Comparison of ENCODE assay signal across 9 mouse cellular contexts in the genomic region with DNA sequence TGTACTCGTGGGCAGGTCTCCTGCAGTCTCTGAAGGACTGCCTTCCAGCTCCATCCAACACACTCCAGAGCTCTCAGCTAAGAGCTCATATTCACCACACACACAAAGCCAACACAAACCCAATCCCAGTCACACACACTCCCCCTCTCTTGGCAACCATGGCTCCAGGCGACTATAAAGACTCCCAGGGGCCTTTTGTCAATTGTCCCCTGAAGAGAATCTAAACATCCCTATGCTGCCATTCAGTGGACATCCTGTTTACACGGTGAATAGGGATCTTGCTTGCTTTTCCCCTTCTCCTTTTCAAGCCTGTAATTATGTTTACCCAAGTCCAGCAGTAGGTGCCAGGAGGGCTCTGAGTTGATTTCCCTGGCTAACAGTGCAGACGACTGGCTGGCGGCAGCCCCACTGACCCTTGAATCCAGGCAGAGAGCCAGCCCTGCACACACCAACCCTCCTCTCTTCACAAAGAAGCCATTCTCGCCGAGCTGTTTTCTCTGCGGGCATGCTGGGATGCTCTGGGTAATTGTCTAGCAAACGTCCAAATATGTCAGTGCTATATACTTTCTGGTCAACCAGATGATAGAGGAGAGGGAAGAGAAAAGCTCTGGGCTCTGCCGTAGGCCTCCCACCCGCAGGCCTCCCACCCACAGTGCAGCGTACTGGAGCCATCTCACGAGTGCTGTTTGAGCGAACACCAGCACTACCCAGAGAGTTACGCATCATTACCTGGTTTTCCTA.
DNase-seq lines count a peak whose midpoint lies in the region; ATAC-seq and TF ChIP-seq lines count a peak whose summit lies in the region.
"Had no signal": no experiment of that assay in that cellular context is flagged by ENCODE, and none has a peak within 500 bp of the region (broad histone marks: within the 10 kb centered on the region; RNA-seq: fewer than 3 reads in every experiment).

No protein-coding gene starts in this region.

- no peaks in the 10 kb centered on the region for H3K9me3 ChIP-seq in embryonic facial prominence, embryonic 11.5 days (replicated peaks; ENCODE audit: control insufficient read depth, low read length)
- no peaks in the 10 kb centered on the region for H3K9me3 ChIP-seq in heart, embryonic 14.5 days (ENCODE audit: control insufficient read depth, low read length)
- no peaks in the 10 kb centered on the region for H3K9me3 ChIP-seq in limb, embryonic 12.5 days
- no peaks in the 10 kb centered on the region for H3K9me3 ChIP-seq in neural tube, embryonic 11.5 days (ENCODE audit: control insufficient read depth, low read length)

- TF ChIP-seq POLR2A in cerebellum, adult 2 months (IDR thresholded peaks at IDR 0.05; ENCODE audit: borderline replicate concordance, insufficient read depth, low read length), result no peak

- ATAC-seq in embryonic facial prominence, embryonic 11.5 days (replicated peaks; ENCODE audit: insufficient number of reproducible peaks, low FRiP score, low TSS enrichment, low read depth), result peak; percentile 72
- peak; percentile 71 for ATAC-seq in heart, embryonic 14.5 days (ENCODE audit: insufficient number of reproducible peaks, insufficient read depth, low FRiP score, low read depth)
- ATAC-seq in limb, embryonic 12.5 days (ENCODE audit: insufficient number of reproducible peaks, insufficient read depth, low FRiP score, low TSS enrichment, low read depth), result peak; percentile 59; the same call in 1 of the 2 replicates
- peak; percentile 90 for ATAC-seq in neural tube, embryonic 11.5 days (ENCODE audit: insufficient read depth, low FRiP score, low TSS enrichment)
- no peak for ATAC-seq in megakaryocyte-erythroid progenitor cell, adult 5-6 weeks (replicated peaks; ENCODE audit: low FRiP score, low TSS enrichment, poor library complexity, severe bottlenecking)

- H3K27me3 ChIP-seq in cerebellum, adult 2 months (ENCODE audit: control insufficient read depth, insufficient read depth, low read length), result no peaks in the 10 kb centered on the region; the same call in 1 of the 2 replicates
- H3K27me3 ChIP-seq in embryonic facial prominence, embryonic 11.5 days (ENCODE audit: control insufficient read depth, insufficient read depth, low read length), result no peaks in the 10 kb centered on the region
- no peaks in the 10 kb centered on the region for H3K27me3 ChIP-seq in heart, embryonic 14.5 days (ENCODE audit: control insufficient read depth, insufficient read depth, low read length)
- no peaks in the 10 kb centered on the region for H3K27me3 ChIP-seq in limb, embryonic 12.5 days
- H3K27me3 ChIP-seq in neural tube, embryonic 11.5 days (ENCODE audit: control insufficient read depth, insufficient read depth, low read length), result 0 out of 2 replicates have a peak, but pooled peaks cover 2% of the 10 kb centered on the region

- peak; percentile 29 to 38 for DNase-seq in cerebellum, adult 2 months
- DNase-seq in embryonic facial prominence, embryonic 11.5 days (ENCODE audit: low spot score), result peak; percentile 54
- DNase-seq in kidney, postnatal 10 days, result peak; percentile 74
- DNase-seq in neural tube, embryonic 11.5 days (ENCODE audit: low spot score), result peak; percentile 70
- no peak for DNase-seq in c-Kit-positive CD71-positive TER-119-positive erythroid progenitor cells, embryonic 14.5 days (ENCODE audit: low spot score)

- no peak overlapping the region for H3K4me2 ChIP-seq in embryonic facial prominence, embryonic 11.5 days (ENCODE audit: low read depth, low read length)
- H3K4me2 ChIP-seq in heart, embryonic 14.5 days (ENCODE audit: low read length), result 0 out of 2 replicates have a peak overlapping the region, but pooled peaks have one; percentile 5
- H3K4me2 ChIP-seq in limb, embryonic 12.5 days, result no peak overlapping the region
- H3K4me2 ChIP-seq in neural tube, embryonic 11.5 days (ENCODE audit: low read depth), result no peak overlapping the region

- no peak overlapping the region; the same call in 1 of the 2 replicates for H3K9ac ChIP-seq in embryonic facial prominence, embryonic 11.5 days (replicated peaks; ENCODE audit: low read length)
- no peak overlapping the region; the same call in 1 of the 2 replicates for H3K9ac ChIP-seq in heart, embryonic 14.5 days (ENCODE audit: low read length)
- H3K9ac ChIP-seq in limb, embryonic 12.5 days (replicated peaks), result no peak overlapping the region
- H3K9ac ChIP-seq in neural tube, embryonic 11.5 days (ENCODE audit: low read length), result no peak overlapping the region

- TF ChIP-seq CTCF in cerebellum, adult 2 months (IDR thresholded peaks at IDR 0.05; ENCODE audit: borderline replicate concordance, insufficient read depth, low read depth, low read length), result no peak

- no peaks in the 10 kb centered on the region for H3K36me3 ChIP-seq in embryonic facial prominence, embryonic 11.5 days (replicated peaks; ENCODE audit: control insufficient read depth, insufficient read depth, low read depth, low read length)
- no peaks in the 10 kb centered on the region for H3K36me3 ChIP-seq in heart, embryonic 14.5 days (ENCODE audit: control insufficient read depth, insufficient read depth, low read length)
- no peaks in the 10 kb centered on the region for H3K36me3 ChIP-seq in limb, embryonic 12.5 days
- H3K36me3 ChIP-seq in neural tube, embryonic 11.5 days (ENCODE audit: control insufficient read depth, insufficient read depth, low read length), result no peaks in the 10 kb centered on the region

- no peaks in the 10 kb centered on the region for H3K4me1 ChIP-seq in cerebellum, adult 2 months (ENCODE audit: control insufficient read depth, insufficient read depth, low read length)
- H3K4me1 ChIP-seq in embryonic facial prominence, embryonic 11.5 days (ENCODE audit: control insufficient read depth, insufficient read depth, low read length), result peaks cover 3% of the 10 kb centered on the region; the same call in 1 of the 2 replicates
- H3K4me1 ChIP-seq in heart, embryonic 14.5 days (ENCODE audit: control insufficient read depth in 2 of 2, insufficient read depth in 2 of 2, low read length in 2 of 2), result peaks cover 8 to 12% of the 10 kb centered on the region in 2 experiments
- H3K4me1 ChIP-seq in limb, embryonic 12.5 days (replicated peaks), result peaks cover 15% of the 10 kb centered on the region
- peaks cover 9% of the 10 kb centered on the region; the same call in 1 of the 2 replicates for H3K4me1 ChIP-seq in neural tube, embryonic 11.5 days (ENCODE audit: control insufficient read depth, insufficient read depth, low read length)

- H3K27ac ChIP-seq in cerebellum, adult 2 months (ENCODE audit: insufficient read depth, low read length), result no peak overlapping the region
- H3K27ac ChIP-seq in embryonic facial prominence, embryonic 11.5 days (replicated peaks; ENCODE audit: low read depth, low read length), result peak overlapping the region; percentile 14; the same call in 1 of the 2 replicates
- peak overlapping the region; percentile 45 to 59 for H3K27ac ChIP-seq in heart, embryonic 14.5 days (replicated peaks in 1 of 2; ENCODE audit: control insufficient read depth in 1 of 2, insufficient read depth in 1 of 2, low read depth in 2 of 2, low read length in 2 of 2)
- peak overlapping the region; percentile 68 for H3K27ac ChIP-seq in limb, embryonic 12.5 days
- H3K27ac ChIP-seq in neural tube, embryonic 11.5 days (ENCODE audit: low read depth, low read length), result peak overlapping the region; percentile 40; the same call in 1 of the 2 replicates

- 2% methylated on average over 15 of the region's 15 CpGs for WGBS in cerebellum, adult 2 months
- WGBS in embryonic facial prominence, embryonic 11.5 days, result 12% methylated on average over 15 of the region's 15 CpGs
- WGBS in heart, embryonic 14.5 days, result 40% methylated on average over 15 of the region's 15 CpGs
- 33% methylated on average over 15 of the region's 15 CpGs for WGBS in limb, embryonic 12.5 days
- 7% methylated on average over 15 of the region's 15 CpGs for WGBS in neural tube, embryonic 11.5 days

- no peak overlapping the region for H3K4me3 ChIP-seq in cerebellum, adult 2 months (replicated peaks; ENCODE audit: insufficient read depth, low read depth, low read length)
- no peak overlapping the region for H3K4me3 ChIP-seq in embryonic facial prominence, embryonic 11.5 days (ENCODE audit: low read depth, low read length)
- H3K4me3 ChIP-seq in heart, embryonic 14.5 days (ENCODE audit: control insufficient read depth in 1 of 2, insufficient read depth in 1 of 2, low read depth in 1 of 2, low read length in 2 of 2), result no peak overlapping the region
- no peak overlapping the region for H3K4me3 ChIP-seq in limb, embryonic 12.5 days (replicated peaks)
- H3K4me3 ChIP-seq in neural tube, embryonic 11.5 days (ENCODE audit: low read depth, low read length), result no peak overlapping the region
- H3K4me3 ChIP-seq: myocyte had no signal
